Mouse (Mus musculus): ENCODE data around the gene Foxj3. TPM values are rescaled to one million over a fixed set of nuclear protein-coding genes. Genes with fewer than 3 reads are reported as not detected.

Gene Foxj3
- polyA plus RNA-seq, 1 experiment from 2014 or later, result 27.3 TPM

DNA sequence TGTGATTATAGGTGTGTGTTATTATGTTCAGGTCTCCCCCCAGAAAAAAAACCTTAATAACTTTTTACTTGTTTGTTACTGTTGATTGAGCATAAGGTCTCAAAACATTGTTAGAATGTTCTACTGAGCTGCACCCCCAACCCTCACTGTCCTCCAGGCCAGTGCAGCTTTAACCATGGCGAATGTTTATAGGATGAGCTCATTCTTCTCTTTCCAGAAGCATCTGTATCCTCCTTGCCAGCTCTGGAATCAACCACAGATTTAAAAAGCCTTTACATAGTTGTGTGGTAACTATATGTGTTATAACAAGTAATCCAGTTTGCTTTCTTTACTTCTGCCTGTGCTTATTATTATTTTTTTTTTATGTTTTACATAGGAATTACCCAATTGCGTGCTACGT lies 38.7 kb downstream of the Foxj3 start:
- Histone ChIP-seq H3K36me3 (peaks cover 12% of the 10 kb centered on the region; the same call in 1 of the 2 replicates), H3K4me1 (no peaks in the 10 kb centered on the region)
- ATAC-seq (ENCODE audit: low FRiP score), result no peak

DNA sequence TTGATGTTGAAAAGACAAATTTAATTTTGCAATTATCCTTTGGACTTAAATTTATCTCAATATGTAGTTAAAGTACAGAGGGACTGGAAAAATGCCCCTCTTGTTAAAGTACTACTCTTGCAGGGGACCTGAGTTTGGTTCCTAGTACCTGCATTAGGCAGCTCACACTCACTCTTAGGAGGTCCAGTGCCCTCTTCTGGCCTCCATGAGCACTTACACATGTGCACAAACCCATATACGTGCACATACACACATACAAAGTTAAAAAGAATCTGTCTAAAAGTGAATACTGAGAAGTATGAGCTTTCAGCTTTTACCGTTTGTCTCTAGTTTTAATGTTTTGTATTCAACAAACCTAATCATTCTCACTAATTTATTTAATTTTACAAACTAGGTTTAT lies 51.2 kb downstream of the Foxj3 start:
- H3K4me1 ChIP-seq, result peaks cover 4% of the 10 kb centered on the region; the same call in 1 of the 2 replicates
- H3K27ac ChIP-seq, result no peak overlapping the region
- no peak overlapping the region for H3K4me2 ChIP-seq (replicated peaks)
- peaks cover 7% of the 10 kb centered on the region for H3K36me3 ChIP-seq
- no peaks in the 10 kb centered on the region for H3K27me3 ChIP-seq
- no peak overlapping the region for H3K9ac ChIP-seq
- H3K9me3 ChIP-seq (replicated peaks), result no peaks in the 10 kb centered on the region
- H3K4me3 ChIP-seq, result no peak overlapping the region
- 94% methylated on average over 2 of the region's 2 CpGs for WGBS
- ATAC-seq (ENCODE audit: low FRiP score), result no peak

More for the DNA sequence above, 38.7 kb downstream of the Foxj3 start:
- Histone ChIP-seq H3K9me3 (replicated peaks) (no peaks in the 10 kb centered on the region), H3K4me3 (no peak overlapping the region), H3K9ac (no peak overlapping the region), H3K27ac (no peak overlapping the region), H3K4me2 (replicated peaks) (no peak overlapping the region), H3K27me3 (no peaks in the 10 kb centered on the region)
- 96% methylated on average over 3 of the region's 3 CpGs for WGBS

DNA sequence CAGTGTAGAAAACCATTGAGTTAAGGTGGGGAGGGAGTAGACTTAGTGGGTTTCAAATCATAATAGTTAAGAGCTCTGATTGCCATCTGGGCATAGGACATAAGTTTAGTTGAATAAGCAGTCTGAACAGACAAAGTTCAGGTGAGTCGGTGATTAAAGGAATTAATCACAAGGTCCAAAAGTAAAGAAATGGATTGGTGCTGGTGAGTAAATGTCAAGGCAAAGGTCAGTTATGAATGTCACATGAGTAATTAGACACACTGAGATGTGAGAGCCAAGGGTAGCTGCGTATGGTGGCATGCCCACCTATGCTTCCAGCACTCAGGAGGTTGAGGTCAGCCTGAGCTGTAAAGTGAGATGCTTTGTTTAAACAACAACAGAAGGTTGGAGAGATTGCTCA lies 52.6 kb downstream of the Foxj3 start:
- no peak overlapping the region for H3K4me3 ChIP-seq
- H3K27ac ChIP-seq, result no peak overlapping the region
- H3K9ac ChIP-seq, result no peak overlapping the region
- H3K9me3 ChIP-seq (replicated peaks), result no peaks in the 10 kb centered on the region
- peaks cover 4% of the 10 kb centered on the region; the same call in 1 of the 2 replicates for H3K4me1 ChIP-seq
- H3K36me3 ChIP-seq, result peaks cover 7% of the 10 kb centered on the region
- H3K27me3 ChIP-seq, result no peaks in the 10 kb centered on the region
- 94% methylated on average over 2 of the region's 2 CpGs for WGBS
- H3K4me2 ChIP-seq (replicated peaks), result no peak overlapping the region
- ATAC-seq (ENCODE audit: low FRiP score), result no peak

DNA sequence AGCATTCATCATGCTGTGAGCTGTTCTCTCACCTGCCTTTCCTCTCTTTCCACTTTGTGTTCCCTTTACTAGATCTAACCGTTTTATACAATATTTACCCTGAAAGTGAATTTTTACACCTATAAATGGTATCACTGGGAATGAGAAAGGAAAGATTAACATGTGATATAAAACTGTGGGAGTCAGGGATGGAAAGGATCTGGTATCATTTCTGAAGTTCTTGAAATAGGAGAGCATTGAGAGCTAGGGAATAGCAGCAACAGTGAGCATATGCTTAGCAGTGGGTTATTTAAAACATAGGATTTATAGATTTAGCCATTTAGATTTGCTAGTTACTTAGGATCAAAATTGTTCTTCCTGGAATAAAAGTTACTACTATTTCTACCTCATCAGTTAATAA lies 53.2 kb downstream of the Foxj3 start:
- WGBS, result 85% methylated on average over 1 of the region's 1 CpGs
- Histone ChIP-seq H3K27ac (no peak overlapping the region), H3K9me3 (replicated peaks) (no peaks in the 10 kb centered on the region), H3K4me3 (no peak overlapping the region), H3K4me1 (peaks cover 4% of the 10 kb centered on the region; the same call in 1 of the 2 replicates), H3K27me3 (no peaks in the 10 kb centered on the region), H3K9ac (no peak overlapping the region), H3K4me2 (replicated peaks) (no peak overlapping the region), H3K36me3 (peaks cover 7% of the 10 kb centered on the region)
- ATAC-seq (ENCODE audit: low FRiP score), result no peak

DNA sequence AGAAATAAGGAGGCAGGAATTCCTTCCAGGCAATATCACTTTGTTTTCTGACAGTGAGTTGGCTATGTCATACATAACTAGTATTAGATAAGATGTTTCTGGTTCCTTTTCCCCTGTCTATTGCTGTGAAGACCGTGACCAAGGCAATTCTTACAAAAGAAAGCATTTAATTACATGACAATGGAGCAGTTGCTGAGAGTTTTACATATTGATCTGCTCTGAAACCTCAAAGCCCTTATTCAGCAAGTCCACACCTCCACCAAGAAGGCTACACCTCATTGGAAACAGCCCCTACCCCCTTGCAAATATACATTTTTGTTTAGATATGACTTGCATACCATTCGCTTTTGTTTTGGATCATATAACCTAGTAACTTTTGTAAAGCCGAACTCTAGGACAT lies 55.7 kb downstream of the Foxj3 start:
- H3K27ac ChIP-seq, result no peak overlapping the region
- H3K4me3 ChIP-seq, result no peak overlapping the region
- H3K9ac ChIP-seq, result no peak overlapping the region
- H3K4me1 ChIP-seq, result peaks cover 4% of the 10 kb centered on the region; the same call in 1 of the 2 replicates
- no peaks in the 10 kb centered on the region for H3K27me3 ChIP-seq
- ATAC-seq (ENCODE audit: low FRiP score), result no peak
- WGBS, result 66% methylated on average over 3 of the region's 3 CpGs
- no peaks in the 10 kb centered on the region for H3K9me3 ChIP-seq (replicated peaks)
- no peak overlapping the region for H3K4me2 ChIP-seq (replicated peaks)
- H3K36me3 ChIP-seq, result peaks cover 3% of the 10 kb centered on the region

DNA sequence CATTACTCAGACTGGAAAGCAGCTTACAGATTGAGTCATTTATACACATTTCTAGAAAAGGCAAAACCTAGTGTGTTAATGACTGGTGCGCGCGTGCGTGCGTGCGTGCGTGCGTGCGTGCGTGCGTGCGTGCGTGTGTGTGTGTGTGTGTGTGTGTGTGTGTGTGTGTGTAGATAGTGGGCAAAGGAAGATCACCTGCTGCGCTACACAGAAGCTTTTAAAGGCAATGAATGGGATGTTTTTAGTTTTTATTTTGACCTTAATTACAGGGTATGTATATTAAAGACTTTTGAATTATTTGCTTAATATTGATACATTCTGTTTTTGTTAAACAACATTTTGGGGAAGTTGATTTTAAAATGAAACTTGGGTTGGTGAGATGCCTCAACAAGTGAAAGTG lies 57.5 kb downstream of the Foxj3 start:
- WGBS, result 90% methylated on average over 14 of the region's 14 CpGs
- Histone ChIP-seq H3K4me2 (replicated peaks) (no peak overlapping the region), H3K27me3 (no peaks in the 10 kb centered on the region), H3K9ac (no peak overlapping the region), H3K4me3 (no peak overlapping the region), H3K36me3 (no peaks in the 10 kb centered on the region), H3K27ac (no peak overlapping the region), H3K9me3 (replicated peaks) (no peaks in the 10 kb centered on the region), H3K4me1 (peaks cover 4% of the 10 kb centered on the region; the same call in 1 of the 2 replicates)
- no peak for ATAC-seq (ENCODE audit: low FRiP score)

DNA sequence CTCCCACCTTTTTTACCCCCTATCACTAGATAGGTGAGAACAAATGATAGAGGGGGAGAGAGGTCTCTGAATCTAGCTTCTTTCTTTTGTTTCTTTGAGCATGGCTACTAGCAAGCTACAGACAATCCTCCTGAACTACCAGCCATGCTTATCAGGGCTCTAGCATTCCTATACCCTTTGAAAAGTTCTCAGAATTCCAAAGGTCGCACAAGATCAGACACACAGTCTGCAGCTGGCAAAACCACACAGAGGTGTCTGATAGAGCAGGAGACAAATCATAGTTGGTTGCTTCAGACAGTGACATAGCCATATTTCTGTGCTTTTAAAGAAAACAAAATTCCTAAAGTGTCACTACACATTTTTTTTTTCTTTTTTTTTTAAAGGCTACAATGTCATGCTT lies 62.8 kb downstream of the Foxj3 start:
- Histone ChIP-seq H3K4me2 (replicated peaks) (no peak overlapping the region), H3K36me3 (0 out of 2 replicates have a peak, but pooled peaks cover 7% of the 10 kb centered on the region), H3K9me3 (replicated peaks) (no peaks in the 10 kb centered on the region), H3K9ac (no peak overlapping the region), H3K4me1 (no peaks in the 10 kb centered on the region), H3K27me3 (no peaks in the 10 kb centered on the region), H3K4me3 (no peak overlapping the region), H3K27ac (no peak overlapping the region)
- ATAC-seq (ENCODE audit: low FRiP score), result no peak
- 88% methylated on average over 1 of the region's 1 CpGs for WGBS

DNA sequence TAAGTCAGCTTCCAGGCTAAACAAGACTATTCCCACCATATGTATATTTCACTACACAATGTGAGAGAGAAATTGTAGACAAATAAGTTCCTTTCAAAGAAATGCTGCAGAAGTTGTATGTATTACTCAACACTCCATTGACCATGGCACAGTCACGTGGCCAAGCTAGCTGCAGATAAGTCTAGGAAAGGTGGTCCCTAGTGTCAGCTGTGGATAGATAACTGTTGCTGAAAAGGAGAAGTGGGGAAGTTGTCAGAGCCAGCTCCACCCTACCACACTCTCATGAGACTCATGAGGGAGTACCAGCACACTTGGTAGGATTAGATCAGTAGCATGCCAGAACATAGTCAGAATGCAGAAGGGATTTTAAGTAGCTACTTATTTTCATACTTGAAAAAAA lies 72.7 kb downstream of the Foxj3 start:
- H3K36me3 ChIP-seq, result peaks cover 10% of the 10 kb centered on the region; the same call in 1 of the 2 replicates
- H3K9ac ChIP-seq, result no peak overlapping the region
- H3K4me1 ChIP-seq, result peaks cover 9% of the 10 kb centered on the region; the same call in 1 of the 2 replicates
- WGBS, result 91% methylated on average over 1 of the region's 1 CpGs
- H3K27me3 ChIP-seq, result no peaks in the 10 kb centered on the region
- no peak overlapping the region for H3K27ac ChIP-seq
- no peak overlapping the region for H3K4me2 ChIP-seq (replicated peaks)
- H3K9me3 ChIP-seq (replicated peaks), result no peaks in the 10 kb centered on the region
- H3K4me3 ChIP-seq, result no peak overlapping the region
- no peak for ATAC-seq (ENCODE audit: low FRiP score)

DNA sequence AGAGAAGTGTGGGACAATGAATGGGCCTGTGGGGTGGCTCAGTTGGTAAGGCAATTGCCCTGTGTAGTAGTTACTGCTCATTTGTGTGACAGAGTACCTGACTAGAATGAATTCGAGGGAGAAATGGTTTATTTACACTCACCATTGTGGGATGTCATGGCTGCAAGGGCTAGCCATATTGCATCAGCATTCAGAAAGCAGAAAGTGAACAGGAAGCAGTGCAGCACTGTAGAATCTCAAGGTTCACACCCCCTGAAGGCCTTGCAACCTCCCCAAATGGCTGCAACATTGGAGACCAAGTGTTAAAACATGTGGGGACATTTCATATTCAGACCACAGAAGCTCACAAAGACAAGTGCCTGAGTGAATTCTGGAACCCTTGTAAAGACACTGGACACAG lies 77.3 kb downstream of the Foxj3 start:
- H3K27me3 ChIP-seq, result no peaks in the 10 kb centered on the region
- H3K4me2 ChIP-seq (replicated peaks), result no peak overlapping the region
- H3K9ac ChIP-seq, result no peak overlapping the region
- H3K4me3 ChIP-seq, result no peak overlapping the region
- no peak overlapping the region for H3K27ac ChIP-seq
- 59% methylated on average over 1 of the region's 1 CpGs for whole genome bisulfite sequencing
- ATAC-seq (ENCODE audit: low FRiP score), result no peak
- no peaks in the 10 kb centered on the region for H3K9me3 ChIP-seq (replicated peaks)
- H3K36me3 ChIP-seq, result no peaks in the 10 kb centered on the region
- H3K4me1 ChIP-seq, result peaks cover 9% of the 10 kb centered on the region; the same call in 1 of the 2 replicates

DNA sequence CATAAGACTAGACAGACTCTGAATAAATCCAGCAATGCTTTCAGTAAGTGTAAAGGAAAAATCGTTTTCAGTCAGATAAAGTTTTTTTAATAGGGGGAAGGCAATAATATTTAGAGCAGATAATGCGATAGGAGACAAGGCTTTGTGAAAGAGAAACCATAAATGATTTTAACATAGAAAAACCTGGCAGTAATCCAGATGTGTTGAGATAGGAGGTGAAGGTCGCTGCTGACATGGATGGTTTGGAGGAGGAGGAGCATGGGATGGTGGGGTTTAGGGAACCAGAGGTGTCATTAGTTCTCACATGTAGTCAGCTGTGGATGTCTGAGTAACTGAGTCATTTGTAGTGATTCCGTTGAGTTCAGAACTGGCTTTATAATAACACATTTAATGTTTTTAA lies 77.9 kb downstream of the Foxj3 start:
- peaks cover 9% of the 10 kb centered on the region; the same call in 1 of the 2 replicates for H3K4me1 ChIP-seq
- H3K9ac ChIP-seq, result no peak overlapping the region
- H3K36me3 ChIP-seq, result peaks cover 3% of the 10 kb centered on the region; the same call in 1 of the 2 replicates
- no peak overlapping the region for H3K4me2 ChIP-seq (replicated peaks)
- no peak overlapping the region for H3K27ac ChIP-seq
- no peaks in the 10 kb centered on the region for H3K9me3 ChIP-seq (replicated peaks)
- H3K27me3 ChIP-seq, result no peaks in the 10 kb centered on the region
- no peak for ATAC-seq (ENCODE audit: low FRiP score)
- no peak overlapping the region for H3K4me3 ChIP-seq
- WGBS, result 92% methylated on average over 4 of the region's 4 CpGs

DNA sequence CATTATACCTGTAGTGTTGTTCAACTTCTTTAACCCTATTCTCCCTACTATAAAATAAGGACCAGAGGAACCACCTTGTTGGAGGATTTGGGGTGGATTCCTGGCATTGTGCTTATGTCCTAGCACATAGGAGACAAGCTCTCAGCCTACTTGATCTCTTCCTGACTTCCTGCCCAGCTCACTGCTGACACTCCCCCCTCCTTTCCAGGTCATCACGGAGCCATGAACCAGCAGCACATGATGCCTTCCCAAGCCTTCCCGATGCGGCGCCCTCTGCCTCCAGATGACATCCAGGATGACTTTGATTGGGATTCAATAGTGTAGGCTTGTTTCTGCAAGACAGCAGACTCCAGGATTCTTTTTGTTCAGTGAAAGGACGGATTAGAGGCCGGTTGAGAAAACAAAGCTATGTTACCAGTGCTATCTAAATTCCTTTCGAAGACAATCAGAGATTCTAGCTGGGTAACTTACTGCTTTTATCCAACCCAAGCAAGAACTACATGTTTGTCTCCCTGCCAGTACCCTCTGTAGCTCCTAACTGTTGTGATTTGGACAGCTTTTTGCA lies 89.4 kb downstream of the Foxj3 start:
- WGBS, result 68% methylated on average over 7 of the region's 7 CpGs
- no peaks in the 10 kb centered on the region for H3K9me3 ChIP-seq (replicated peaks)
- no peaks in the 10 kb centered on the region for H3K27me3 ChIP-seq
- H3K4me2 ChIP-seq (replicated peaks), result no peak overlapping the region
- peaks cover 47% of the 10 kb centered on the region for H3K36me3 ChIP-seq
- ATAC-seq (ENCODE audit: low FRiP score), result no peak
- no peak overlapping the region for H3K4me3 ChIP-seq
- H3K9ac ChIP-seq, result no peak overlapping the region
- H3K27ac ChIP-seq, result no peak overlapping the region
- no peaks in the 10 kb centered on the region for H3K4me1 ChIP-seq

DNA sequence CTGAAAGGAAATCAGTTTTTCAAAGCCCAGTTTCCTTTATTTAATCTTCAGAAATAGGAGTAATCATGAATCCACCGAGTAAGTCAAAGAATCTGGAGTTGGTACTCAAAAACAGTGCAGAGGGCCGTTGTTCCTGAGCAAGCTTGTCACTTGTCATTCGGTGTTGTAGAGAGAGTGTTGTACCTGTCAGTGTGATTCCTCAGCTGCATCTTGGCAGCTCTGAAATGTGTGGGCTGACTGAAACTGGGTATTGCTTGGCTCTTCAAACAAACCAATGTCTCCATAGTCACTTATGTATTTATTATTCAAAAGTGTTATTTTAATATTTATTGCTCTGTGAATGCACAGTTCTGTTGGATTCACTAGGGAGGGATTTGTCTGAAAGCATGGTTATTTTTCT lies 90.1 kb downstream of the Foxj3 start:
- Histone ChIP-seq H3K4me3 (no peak overlapping the region), H3K4me2 (replicated peaks) (no peak overlapping the region), H3K27ac (peak overlapping the region; percentile 12; the same call in 1 of the 2 replicates), H3K9ac (no peak overlapping the region), H3K36me3 (peaks cover 40% of the 10 kb centered on the region), H3K27me3 (no peaks in the 10 kb centered on the region), H3K9me3 (replicated peaks) (no peaks in the 10 kb centered on the region), H3K4me1 (0 out of 2 replicates have a peak, but pooled peaks cover 3% of the 10 kb centered on the region)
- WGBS, result 81% methylated on average over 3 of the region's 3 CpGs
- no peak for ATAC-seq (ENCODE audit: low FRiP score)

DNA sequence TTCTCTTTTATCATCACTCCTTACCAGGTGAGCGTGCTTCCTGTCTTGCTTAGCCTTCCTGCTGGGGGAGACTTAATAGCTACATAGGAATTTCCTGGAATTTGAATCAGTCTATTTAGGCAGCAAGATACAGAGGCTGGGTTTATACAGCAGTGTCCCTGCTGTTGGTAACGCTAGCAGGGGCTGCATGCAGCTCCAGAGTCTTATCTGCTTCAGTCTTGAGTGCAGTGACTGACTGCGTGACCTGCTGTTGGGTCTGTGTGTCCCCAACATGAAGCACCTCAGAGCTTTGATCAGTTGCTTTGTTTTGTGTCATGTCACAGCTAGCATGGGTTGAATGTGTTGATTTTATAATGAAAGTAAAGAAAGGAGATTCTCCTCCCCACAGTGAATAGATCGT lies 90.5 kb downstream of the Foxj3 start:
- 78% methylated on average over 4 of the region's 4 CpGs for WGBS
- no peak overlapping the region for H3K4me2 ChIP-seq (replicated peaks)
- ATAC-seq (ENCODE audit: low FRiP score), result no peak
- H3K9me3 ChIP-seq (replicated peaks), result no peaks in the 10 kb centered on the region
- H3K9ac ChIP-seq, result no peak overlapping the region
- H3K27me3 ChIP-seq, result no peaks in the 10 kb centered on the region
- peaks cover 39% of the 10 kb centered on the region for H3K36me3 ChIP-seq
- peak overlapping the region; percentile 12; the same call in 1 of the 2 replicates for H3K27ac ChIP-seq
- no peak overlapping the region for H3K4me3 ChIP-seq
- H3K4me1 ChIP-seq, result peaks cover 6% of the 10 kb centered on the region; the same call in 1 of the 2 replicates
